Mouse (Mus musculus) spleen, adult 18-20 months (tissue): ENCODE measurements around the gene Casc4.
A peak's percentile ranks its signal among the peaks of the same experiment; 100 is the strongest.
"Not testable (repeated sequence)": the region's sequence is repeated elsewhere in the genome, so short reads cannot be mapped to it uniquely, and the experiment has no call there.

Source experiments
- DNase-seq, 2 experiments: peaks; one replicate each; pipeline ENCODE4 v3.0.0; 2022; ENCODE audit warnings: mixed read lengths in 2 of 2

Casc4 gene

GRCm38 (mm10) chr2:121916047-121916970 is 49.5 kb downstream of the Casc4 start:
- no peak for DNase-seq

DNA sequence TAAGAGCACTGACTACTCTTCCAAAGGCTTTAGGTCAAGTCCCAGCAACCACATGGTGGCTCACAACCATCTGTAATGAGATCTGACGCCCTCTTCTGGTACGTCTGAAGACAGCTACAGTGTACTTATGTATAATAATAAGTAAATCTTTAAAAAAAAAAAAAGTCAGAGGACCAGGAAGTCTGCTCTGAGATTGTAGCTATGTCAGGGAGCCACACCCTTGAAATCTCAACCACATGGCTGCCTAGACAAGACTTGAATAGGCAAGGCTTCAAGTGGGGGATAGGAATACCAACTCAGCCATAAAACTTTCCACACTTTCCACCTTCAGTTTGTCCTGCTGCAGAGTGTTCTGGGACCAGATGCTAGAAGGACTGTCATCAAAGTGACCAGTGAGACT is 70.9 kb downstream of the Casc4 start:
- DNase-seq, result not testable (repeated sequence)

GRCm38 (mm10) chr2:121943364-121943763 is 76.6 kb downstream of the Casc4 start:
- DNase-seq, result no peak

GRCm38 (mm10) chr2:121954971-121955656 is 88.3 kb downstream of the Casc4 start:
- no peak for DNase-seq

- peak; percentile 93 to 99 for DNase-seq
Observed at GRCm38 (mm10) chr2:121955765-121956223, 89.0 kb downstream of the Casc4 start, which contains the start of the genes Ctdspl2 and Mageb3. TSS of gene Ctdspl2 (plus strand) at chr2:121956001. TSS of gene Mageb3 (minus strand) at chr2:121956092.

- DNase-seq, result peak; percentile 86 to 91
Observed at GRCm38 (mm10) chr2:121956224-121957018, 89.7 kb downstream of the Casc4 start.

DNA sequence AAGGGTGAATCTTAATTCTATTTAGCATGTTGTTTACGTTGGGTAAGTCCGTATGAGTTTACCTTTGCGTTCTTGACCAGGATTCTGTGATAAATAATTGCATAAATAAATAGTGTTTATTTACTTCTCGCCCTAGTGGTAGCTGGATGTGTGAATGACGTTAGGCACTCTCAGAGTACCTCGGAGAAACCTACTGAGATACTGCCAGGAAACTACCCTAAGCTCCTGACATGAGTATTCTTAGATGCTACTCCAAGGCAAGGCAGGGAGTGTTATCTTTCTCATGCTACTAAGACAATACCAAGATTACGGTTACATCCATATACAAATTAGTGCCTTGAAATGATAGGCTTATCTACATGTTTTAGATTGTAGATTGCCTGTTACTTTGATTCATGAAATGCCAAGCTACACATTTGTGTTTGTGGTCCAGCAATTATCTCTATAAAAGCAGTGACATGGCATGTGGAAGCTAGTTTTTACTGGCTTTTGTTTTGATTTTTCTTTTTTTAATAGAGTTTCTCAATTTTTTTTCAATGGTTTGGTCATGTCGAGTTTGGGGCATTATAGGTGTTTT is 90.5 kb downstream of the Casc4 start:
- no peak for DNase-seq
